ENCODE assay signal across 17 mouse cellular contexts in genomic region chr14:50908126-50908525, GRCm38 (mm10). TPM values are rescaled to one million over a fixed set of nuclear protein-coding genes. Genes with fewer than 3 reads are reported as not detected.
"Had no signal": no experiment of that assay in that cellular context is flagged by ENCODE, and none has a peak within 500 bp of the region (broad histone marks: within the 10 kb centered on the region; RNA-seq: fewer than 3 reads in every experiment).

No protein-coding gene starts in this region.

- H3K4me3 ChIP-seq: liver, embryonic 13.5 days; liver, embryonic 15.5 days; megakaryocyte, embryonic 14.5 days; midbrain, embryonic 13.5 days; midbrain, embryonic 15.5 days; neural tube, embryonic 12.5 days; stomach, embryonic 15.5 days had no signal

- ATAC-seq: liver, postnatal 0 days; midbrain, embryonic 13.5 days; midbrain, embryonic 15.5 days had no signal

- H3K27ac ChIP-seq: liver, embryonic 13.5 days; liver, embryonic 15.5 days; macrophage; midbrain, embryonic 13.5 days; midbrain, embryonic 15.5 days; neural tube, embryonic 12.5 days; stomach, embryonic 15.5 days; stomach, postnatal 0 days had no signal

- DNase-seq: liver, embryonic 13.5 days; liver, postnatal 0 days; lung, embryonic 14.5 days; right cerebral cortex, postnatal 14 days; thymus, adult 2 months; thymus, postnatal 25 days; thymus, postnatal 4 days had no signal

RNA-seq across cellular contexts. Expression of gene Klhl33, which starts 10.8 kb away (rescaled TPM):
- total RNA-seq: monocyte, adult 5-6 weeks; neutrophil, adult 5-6 weeks had no signal
- polyA plus RNA-seq: macrophage had no signal
